Mouse (Mus musculus): Measurements from ENCODE around the gene Nlgn1. TPM values are rescaled to one million over a fixed set of nuclear protein-coding genes. Genes with fewer than 3 reads are reported as not detected.

Gene Nlgn1
- 0.09 TPM in 1 of 2 replicates, not detected in the other for polyA plus RNA-seq (2012; rRNA removed)

DNA sequence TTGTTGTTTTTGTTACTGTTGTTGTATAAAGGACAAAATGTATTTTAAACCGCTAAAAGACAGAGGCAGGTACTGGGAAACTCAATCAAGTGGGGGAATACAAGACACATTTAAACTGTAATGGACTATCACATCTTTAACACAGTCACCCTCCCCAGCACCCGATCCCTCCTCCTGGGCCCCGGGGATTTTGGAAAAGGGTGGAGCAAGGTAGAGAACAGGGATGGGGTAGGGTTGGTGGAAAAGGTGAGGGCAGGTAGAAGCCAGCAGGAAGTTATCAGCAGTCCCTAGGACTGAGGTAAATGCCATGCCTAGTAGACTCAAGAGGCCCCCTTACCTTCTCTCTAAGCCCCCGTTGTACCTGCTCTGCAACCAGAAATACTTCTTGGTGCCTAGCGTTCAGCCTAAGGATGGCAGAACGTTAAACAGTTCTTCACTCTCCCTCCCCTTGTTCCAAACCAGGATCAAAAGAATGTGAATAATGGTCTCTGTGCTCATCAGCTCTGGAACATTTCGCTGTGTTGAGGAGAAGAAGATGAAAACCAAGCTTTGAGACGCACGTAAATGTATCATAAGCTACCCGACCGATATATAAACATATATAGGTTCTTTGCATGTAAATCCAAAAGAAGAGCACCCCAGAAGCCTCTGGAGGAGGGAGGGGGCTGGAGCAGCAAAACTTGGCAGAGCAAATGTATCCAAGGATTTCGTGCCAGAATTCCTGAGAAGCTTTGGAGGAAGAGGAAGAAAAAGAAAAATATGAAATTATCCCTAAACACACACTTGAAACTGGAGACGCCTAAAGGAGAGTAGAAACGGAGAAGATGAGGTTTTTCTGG, at the start of gene Nlgn1:
TSS of gene Nlgn1 (minus strand) at position 61 of the 839 bp plus-strand sequence.
- Histone ChIP-seq H3K27me3 (ENCODE audit: control insufficient read depth, insufficient read depth, low read length) (peaks cover 3% of the 10 kb centered on the region), H3K4me1 (ENCODE audit: control insufficient read depth, insufficient read depth, insufficient read length, low read length) (no peaks in the 10 kb centered on the region), H3K4me3 (ENCODE audit: low read depth, low read length) (peak within 1 kb of the TSS; percentile 22), H3K36me3 (ENCODE audit: control insufficient read depth, insufficient read depth, low read length) (no peaks in the 10 kb centered on the region), H3K27ac (ENCODE audit: insufficient read depth, low read depth, low read length) (no peak within 1 kb of the TSS)
- 5% methylated on average over 14 of the region's 14 CpGs for WGBS
- TF ChIP-seq POLR2A (IDR thresholded peaks at IDR 0.05; ENCODE audit: low read depth, low read length) (no peak), CTCF (IDR thresholded peaks at IDR 0.05; ENCODE audit: extremely low read depth, insufficient read length, insufficient replicate concordance, low read depth, low read length) (no peak)

DNA sequence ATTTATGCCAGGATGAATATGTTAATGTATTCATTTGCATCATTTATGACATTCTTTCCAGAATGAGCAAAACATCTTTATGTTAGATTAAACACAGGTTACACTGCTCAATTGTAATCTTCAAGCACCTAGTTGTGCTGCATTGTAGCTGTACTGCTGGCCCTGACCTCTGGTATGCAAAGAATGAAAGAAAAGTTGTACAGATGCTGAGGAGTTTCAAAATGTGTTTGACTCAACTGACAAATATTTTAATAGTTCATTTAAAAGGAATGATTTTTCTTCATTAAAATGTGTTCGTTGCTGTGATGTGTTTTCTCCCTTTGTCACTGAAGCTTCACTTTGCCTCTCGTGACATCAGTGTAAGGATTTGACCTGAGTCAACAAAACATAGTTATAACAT, 46.0 kb upstream of the Nlgn1 start:
- Histone ChIP-seq H3K4me3 (ENCODE audit: low read depth, low read length) (no peak overlapping the region), H3K4me1 (ENCODE audit: control insufficient read depth, insufficient read depth, insufficient read length, low read length) (no peaks in the 10 kb centered on the region), H3K27ac (ENCODE audit: insufficient read depth, low read depth, low read length) (no peak overlapping the region), H3K36me3 (ENCODE audit: control insufficient read depth, insufficient read depth, low read length) (no peaks in the 10 kb centered on the region), H3K27me3 (ENCODE audit: control insufficient read depth, insufficient read depth, low read length) (no peaks in the 10 kb centered on the region)
- 45% methylated on average over 2 of the region's 2 CpGs for WGBS
- TF ChIP-seq CTCF (IDR thresholded peaks at IDR 0.05; ENCODE audit: extremely low read depth, insufficient read length, insufficient replicate concordance, low read depth, low read length) (no peak), POLR2A (IDR thresholded peaks at IDR 0.05; ENCODE audit: low read depth, low read length) (no peak)

DNA sequence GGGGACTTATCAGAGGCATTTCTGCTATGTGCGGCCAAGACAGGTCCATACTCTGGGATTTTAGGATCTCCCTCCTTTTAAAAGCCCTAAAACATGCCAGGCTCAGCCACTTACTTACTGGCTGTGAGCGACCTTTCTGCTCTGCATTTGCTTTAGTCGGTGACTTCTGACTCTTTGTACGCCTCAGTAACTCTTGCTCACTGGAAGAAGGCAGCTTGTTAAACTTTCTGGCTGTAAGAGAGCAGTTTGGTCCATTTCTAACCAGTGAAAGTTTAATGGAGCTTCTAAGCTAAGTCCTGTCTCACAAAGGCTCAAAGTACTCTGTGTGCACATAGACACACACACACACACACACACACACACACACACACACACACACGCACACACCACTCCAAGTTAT, 22.8 kb upstream of the Nlgn1 start:
- 85% methylated on average over 5 of the region's 5 CpGs for WGBS
- H3K27ac ChIP-seq (ENCODE audit: insufficient read depth, low read depth, low read length) = no peak overlapping the region
- TF ChIP-seq CTCF (IDR thresholded peaks at IDR 0.05; ENCODE audit: extremely low read depth, insufficient read length, insufficient replicate concordance, low read depth, low read length) = no peak
- H3K27me3 ChIP-seq (ENCODE audit: control insufficient read depth, insufficient read depth, low read length) = no peaks in the 10 kb centered on the region
- H3K36me3 ChIP-seq (ENCODE audit: control insufficient read depth, insufficient read depth, low read length) = no peaks in the 10 kb centered on the region
- no peak overlapping the region for H3K4me3 ChIP-seq (ENCODE audit: low read depth, low read length)
- H3K4me1 ChIP-seq (ENCODE audit: control insufficient read depth, insufficient read depth, insufficient read length, low read length) = no peaks in the 10 kb centered on the region

DNA sequence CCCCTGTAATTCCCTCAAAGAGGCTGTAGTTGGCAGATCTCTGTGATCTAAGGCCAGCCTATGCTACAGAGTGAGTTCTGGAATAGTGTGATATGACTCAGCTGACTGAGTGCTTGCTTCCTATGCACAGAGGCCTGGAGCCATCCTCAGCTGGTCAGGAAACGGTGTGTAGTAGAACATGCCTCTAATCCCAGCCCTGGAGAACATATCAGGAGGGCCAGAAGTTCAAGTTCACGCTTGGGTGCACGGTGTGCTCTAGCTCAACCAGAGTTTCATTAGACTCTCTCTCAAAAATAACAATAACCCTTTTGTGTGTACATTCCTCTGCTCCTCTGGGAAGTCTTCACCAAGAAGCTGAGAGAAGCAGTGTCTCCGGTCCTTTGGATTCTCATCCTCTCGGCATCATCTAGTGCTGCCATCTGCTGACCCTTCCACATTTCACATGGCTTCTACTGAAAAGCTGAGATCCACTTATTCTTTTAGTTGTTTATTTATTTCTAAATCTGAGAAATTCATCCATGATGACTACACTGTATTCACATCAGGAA, 22.3 kb upstream of the Nlgn1 start:
- WGBS = 80% methylated on average over 5 of the region's 5 CpGs
- H3K27me3 ChIP-seq (ENCODE audit: control insufficient read depth, insufficient read depth, low read length) = no peaks in the 10 kb centered on the region
- no peak for TF ChIP-seq CTCF (IDR thresholded peaks at IDR 0.05; ENCODE audit: extremely low read depth, insufficient read length, insufficient replicate concordance, low read depth, low read length)
- no peak for TF ChIP-seq POLR2A (IDR thresholded peaks at IDR 0.05; ENCODE audit: low read depth, low read length)
- H3K4me3 ChIP-seq (ENCODE audit: low read depth, low read length) = no peak overlapping the region
- no peaks in the 10 kb centered on the region for H3K36me3 ChIP-seq (ENCODE audit: control insufficient read depth, insufficient read depth, low read length)
- no peak overlapping the region for H3K27ac ChIP-seq (ENCODE audit: insufficient read depth, low read depth, low read length)
- no peaks in the 10 kb centered on the region for H3K4me1 ChIP-seq (ENCODE audit: control insufficient read depth, insufficient read depth, insufficient read length, low read length)

DNA sequence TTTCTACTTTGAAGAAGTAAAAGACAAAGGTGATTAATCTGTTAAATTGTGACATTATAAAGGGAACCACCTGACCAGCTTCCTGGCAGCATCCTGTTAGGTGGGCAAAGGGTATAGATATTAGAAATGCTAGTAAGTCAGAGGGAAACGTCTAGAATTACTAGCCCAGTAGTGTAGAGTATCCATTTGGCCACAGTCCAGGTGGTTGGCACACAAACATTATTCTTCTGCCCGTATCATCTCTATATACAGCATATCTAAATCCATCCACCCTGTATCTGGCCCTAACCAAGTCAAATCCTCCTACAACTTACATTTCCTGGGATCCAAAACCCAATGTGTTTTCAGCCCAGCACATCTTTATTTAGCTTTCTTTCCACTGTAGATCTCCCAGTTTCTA, 5.2 kb upstream of the Nlgn1 start:
- TF ChIP-seq CTCF (IDR thresholded peaks at IDR 0.05; ENCODE audit: extremely low read depth, insufficient read length, insufficient replicate concordance, low read depth, low read length) = no peak
- no peak for TF ChIP-seq POLR2A (IDR thresholded peaks at IDR 0.05; ENCODE audit: low read depth, low read length)
- WGBS = 58% methylated on average over 2 of the region's 2 CpGs
- Histone ChIP-seq H3K36me3 (ENCODE audit: control insufficient read depth, insufficient read depth, low read length) (no peaks in the 10 kb centered on the region), H3K4me1 (ENCODE audit: control insufficient read depth, insufficient read depth, insufficient read length, low read length) (no peaks in the 10 kb centered on the region), H3K27ac (ENCODE audit: insufficient read depth, low read depth, low read length) (no peak overlapping the region), H3K4me3 (ENCODE audit: low read depth, low read length) (no peak overlapping the region), H3K27me3 (ENCODE audit: control insufficient read depth, insufficient read depth, low read length) (peaks cover 3% of the 10 kb centered on the region; the same call in 1 of the 2 replicates)

DNA sequence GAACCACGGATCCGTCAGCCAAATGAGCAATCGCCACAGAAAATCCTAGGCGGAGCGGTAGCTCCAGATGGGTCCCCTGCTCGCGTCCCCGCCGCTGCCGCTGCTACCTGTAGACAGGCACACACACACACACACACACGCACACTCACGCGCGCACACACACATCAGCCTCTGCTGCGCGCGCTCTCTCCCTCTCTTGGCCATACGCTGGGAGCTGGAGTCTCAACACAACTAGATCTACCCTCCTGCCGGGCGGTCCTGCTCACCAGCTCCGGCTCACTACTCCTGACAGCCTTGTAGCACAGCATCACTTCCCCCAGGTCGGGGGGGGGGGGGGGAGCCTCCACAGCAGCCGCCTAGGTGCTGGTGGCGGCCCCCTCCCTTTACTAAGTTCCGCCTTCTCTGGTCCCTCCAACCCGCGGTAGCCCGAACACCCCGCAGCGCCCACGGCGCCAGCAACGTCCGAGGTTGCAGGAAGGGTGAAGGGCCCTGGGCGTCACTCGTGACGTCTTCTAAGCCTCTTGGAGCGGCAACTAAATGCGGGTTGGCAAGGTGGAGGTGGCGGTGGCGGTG, 1.1 kb upstream of the Nlgn1 start:
- no peaks in the 10 kb centered on the region for H3K36me3 ChIP-seq (ENCODE audit: control insufficient read depth, insufficient read depth, low read length)
- H3K4me1 ChIP-seq (ENCODE audit: control insufficient read depth, insufficient read depth, insufficient read length, low read length) = no peaks in the 10 kb centered on the region
- TF ChIP-seq CTCF (IDR thresholded peaks at IDR 0.05; ENCODE audit: extremely low read depth, insufficient read length, insufficient replicate concordance, low read depth, low read length) (no peak), POLR2A (IDR thresholded peaks at IDR 0.05; ENCODE audit: low read depth, low read length) (no peak)
- H3K27ac ChIP-seq (ENCODE audit: insufficient read depth, low read depth, low read length) = no peak overlapping the region
- peaks cover 3% of the 10 kb centered on the region for H3K27me3 ChIP-seq (ENCODE audit: control insufficient read depth, insufficient read depth, low read length)
- 3% methylated on average over 41 of the region's 41 CpGs for WGBS
- no peak overlapping the region for H3K4me3 ChIP-seq (ENCODE audit: low read depth, low read length)

Measured in small intestine, adult 2 months (tissue).